Mouse (Mus musculus): ENCODE data around the gene Cab39l. TPM values are rescaled to one million over a fixed set of nuclear protein-coding genes. Genes with fewer than 3 reads are reported as not detected.
"Not testable (repeated sequence)": the region's sequence is repeated elsewhere in the genome, so short reads cannot be mapped to it uniquely, and the experiment has no call there.

Gene Cab39l
- polyA plus RNA-seq (2015; fragmentation: Nextera tagmentation; extraction: Ambion mirVana) = 28.1 and 30.2 TPM in 2 replicates

GRCm38 (mm10) chr14:59440558-59441471, at the start of gene Cab39l, which contains the start of gene Setdb2:
Cab39l (plus strand) TSS chr14:59440972.
Setdb2 (minus strand) TSS chr14:59440884.
- Histone ChIP-seq H3K36me3 (ENCODE audit: poor library complexity, severe bottlenecking) (no peaks in the 10 kb centered on the region), H3K27ac (peak within 1 kb of the TSS; percentile 71), H3K27me3 (no peaks in the 10 kb centered on the region), H3K4me2 (peak within 1 kb of the TSS; percentile 67), H3K4me1 (peaks cover 13% of the 10 kb centered on the region; the same call in 1 of the 2 replicates), H3K9ac (peak within 1 kb of the TSS; percentile 83), H3K4me3 (peak within 1 kb of the TSS; percentile 69), H3K9me3 (replicated peaks) (no peaks in the 10 kb centered on the region)
- under 1% methylated on average over 66 of the region's 66 CpGs for WGBS
- ATAC-seq = peak; percentile 100

GRCm38 (mm10) chr14:59395281-59395680, 45.5 kb upstream of the Cab39l start, which contains the start of gene Phf11c:
Phf11c (minus strand) TSS chr14:59395381.
- Histone ChIP-seq H3K27me3 (no peaks in the 10 kb centered on the region), H3K4me1 (no peaks in the 10 kb centered on the region), H3K36me3 (ENCODE audit: poor library complexity, severe bottlenecking) (no peaks in the 10 kb centered on the region), H3K4me2 (no peak within 1 kb of the TSS), H3K9me3 (replicated peaks) (no peaks in the 10 kb centered on the region), H3K4me3 (no peak within 1 kb of the TSS), H3K9ac (no peak within 1 kb of the TSS), H3K27ac (no peak within 1 kb of the TSS)
- no peak for ATAC-seq
- 88% methylated on average over 3 of the region's 3 CpGs for WGBS

DNA sequence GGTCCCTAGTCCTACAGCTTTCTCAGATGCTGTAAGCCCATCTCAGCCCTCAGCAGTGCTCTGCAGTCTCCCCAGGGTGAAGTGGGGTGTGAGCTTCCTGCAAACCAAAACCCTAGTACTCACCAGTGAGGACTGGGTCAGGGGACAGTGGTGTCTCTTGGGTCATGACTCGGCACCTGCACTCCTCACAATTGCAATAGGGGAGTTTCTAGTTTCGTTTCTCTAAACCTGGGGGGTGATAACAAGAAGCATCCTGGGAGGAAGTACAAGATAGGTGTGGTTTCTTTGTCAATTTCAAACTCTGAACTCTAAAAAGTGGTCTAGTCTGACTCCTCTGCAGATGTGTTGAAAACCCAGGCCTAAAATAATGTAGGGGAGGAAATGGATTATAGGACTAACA, 43.8 kb upstream of the Cab39l start:
- no peaks in the 10 kb centered on the region for H3K9me3 ChIP-seq (replicated peaks)
- no peaks in the 10 kb centered on the region for H3K36me3 ChIP-seq (ENCODE audit: poor library complexity, severe bottlenecking)
- no peaks in the 10 kb centered on the region for H3K4me1 ChIP-seq
- ATAC-seq = no peak
- no peaks in the 10 kb centered on the region for H3K27me3 ChIP-seq
- no peak overlapping the region for H3K9ac ChIP-seq
- no peak overlapping the region for H3K4me3 ChIP-seq
- no peak overlapping the region for H3K4me2 ChIP-seq
- 89% methylated on average over 2 of the region's 2 CpGs for WGBS
- no peak overlapping the region for H3K27ac ChIP-seq

- not testable (repeated sequence) for ATAC-seq
- 95% methylated on average over 2 of the region's 2 CpGs for WGBS
Measured at GRCm38 (mm10) chr14:59414979-59415378, 25.8 kb upstream of the Cab39l start.

DNA sequence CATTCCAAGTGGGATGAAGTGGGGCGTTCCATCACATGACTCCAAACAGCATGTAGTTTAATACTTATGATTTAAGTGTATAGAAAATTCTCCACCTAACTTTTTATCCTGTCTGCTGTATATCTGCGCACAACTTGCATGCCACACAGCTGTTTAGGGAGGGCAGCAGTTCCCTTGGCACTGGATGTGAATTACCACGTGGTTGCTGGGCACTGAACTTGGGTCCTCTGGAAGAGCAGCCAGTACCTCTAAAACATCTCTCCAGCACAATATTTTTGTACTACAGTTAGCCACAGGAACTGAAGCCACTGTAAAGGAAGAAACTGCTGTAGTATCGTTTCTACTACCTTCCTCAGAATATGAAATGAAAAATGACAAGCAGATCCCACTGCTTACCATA, 22.6 kb upstream of the Cab39l start:
- no peak overlapping the region for H3K27ac ChIP-seq
- 93% methylated on average over 4 of the region's 4 CpGs for WGBS
- H3K4me3 ChIP-seq = no peak overlapping the region
- no peak overlapping the region for H3K4me2 ChIP-seq
- H3K36me3 ChIP-seq (ENCODE audit: poor library complexity, severe bottlenecking) = peaks cover 18% of the 10 kb centered on the region
- H3K9me3 ChIP-seq (replicated peaks) = no peaks in the 10 kb centered on the region
- no peak overlapping the region for H3K9ac ChIP-seq
- no peaks in the 10 kb centered on the region for H3K27me3 ChIP-seq
- H3K4me1 ChIP-seq = no peaks in the 10 kb centered on the region
- no peak for ATAC-seq

More at GRCm38 (mm10) chr14:59414979-59415378, 25.8 kb upstream of the Cab39l start:
- peaks cover 18% of the 10 kb centered on the region for H3K36me3 ChIP-seq (ENCODE audit: poor library complexity, severe bottlenecking)
- not testable (repeated sequence) for H3K4me1 ChIP-seq; H3K4me3 ChIP-seq; H3K9me3 ChIP-seq (replicated peaks); H3K9ac ChIP-seq; H3K27ac ChIP-seq; H3K27me3 ChIP-seq; H3K4me2 ChIP-seq

DNA sequence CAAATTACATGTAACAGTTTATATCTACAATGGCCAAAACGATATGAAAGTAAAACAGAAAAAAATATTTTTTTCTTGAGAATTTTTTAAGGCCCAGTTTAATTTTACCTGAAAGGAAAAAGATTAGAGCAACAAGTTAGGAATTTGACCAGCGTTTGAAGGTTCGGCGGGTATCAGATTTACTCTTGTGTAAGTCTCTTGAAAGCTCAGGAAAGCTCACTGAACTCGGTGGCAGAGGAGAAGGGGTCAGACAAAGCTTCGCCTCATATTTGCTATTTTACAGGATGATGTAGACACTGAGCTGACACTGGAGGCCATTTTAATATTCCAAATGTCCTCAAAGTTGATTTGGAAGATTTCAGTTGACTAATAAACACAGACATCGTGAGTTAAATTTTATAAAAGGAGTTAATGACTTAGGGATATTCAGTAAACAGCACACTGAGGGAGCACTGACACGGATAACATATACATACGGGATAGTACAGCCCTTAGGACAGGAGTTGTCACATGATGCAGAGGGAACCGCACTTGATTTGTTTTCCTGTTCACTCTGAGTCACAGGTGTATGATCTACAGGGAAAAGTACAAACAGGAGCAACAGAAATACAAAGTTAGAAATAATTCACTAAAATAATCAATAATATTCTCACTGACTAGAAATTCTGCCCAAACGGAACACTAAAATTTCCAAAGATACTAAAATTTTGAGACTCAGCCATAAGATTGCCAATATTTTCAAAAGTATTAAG, 17.7 kb upstream of the Cab39l start:
- no peaks in the 10 kb centered on the region for H3K9me3 ChIP-seq (replicated peaks)
- H3K27ac ChIP-seq = no peak overlapping the region
- no peaks in the 10 kb centered on the region for H3K4me1 ChIP-seq
- 0 out of 2 replicates have a peak, but pooled peaks cover 3% of the 10 kb centered on the region for H3K36me3 ChIP-seq (ENCODE audit: poor library complexity, severe bottlenecking)
- WGBS = 91% methylated on average over 11 of the region's 11 CpGs
- H3K4me3 ChIP-seq = no peak overlapping the region
- H3K27me3 ChIP-seq = no peaks in the 10 kb centered on the region
- no peak overlapping the region for H3K9ac ChIP-seq
- no peak for ATAC-seq
- no peak overlapping the region for H3K4me2 ChIP-seq

- ATAC-seq = no peak
- WGBS = 83% methylated on average over 1 of the region's 1 CpGs
- H3K27me3 ChIP-seq = no peaks in the 10 kb centered on the region
Measured at GRCm38 (mm10) chr14:59430556-59430955, 10.2 kb upstream of the Cab39l start.

DNA sequence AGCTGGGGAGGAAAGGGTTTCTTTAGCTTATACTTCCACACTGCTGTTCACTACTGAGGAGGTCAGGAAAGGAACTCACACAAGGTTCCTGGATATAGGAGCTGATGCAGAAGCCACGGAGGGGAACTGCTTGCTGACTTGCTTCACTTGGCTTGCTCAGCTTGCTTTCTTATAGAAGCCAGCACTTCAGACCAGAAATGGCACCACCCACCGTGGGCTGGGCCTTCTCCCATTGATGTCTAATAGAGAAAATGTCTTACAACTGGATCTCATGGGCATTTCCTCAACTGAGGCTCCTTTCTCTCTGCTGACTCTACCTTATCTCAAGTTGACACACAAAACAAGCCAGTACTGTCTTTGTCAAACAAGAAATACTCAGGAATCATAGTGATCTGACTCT, 6.9 kb upstream of the Cab39l start:
- H3K4me1 ChIP-seq = no peaks in the 10 kb centered on the region; the same call in 1 of the 2 replicates
- no peak for ATAC-seq

More at GRCm38 (mm10) chr14:59430556-59430955, 10.2 kb upstream of the Cab39l start:
- H3K9ac ChIP-seq = no peak overlapping the region
- no peak overlapping the region for H3K27ac ChIP-seq
- no peaks in the 10 kb centered on the region for H3K4me1 ChIP-seq
- H3K9me3 ChIP-seq (replicated peaks) = no peaks in the 10 kb centered on the region
- no peaks in the 10 kb centered on the region for H3K36me3 ChIP-seq (ENCODE audit: poor library complexity, severe bottlenecking)
- H3K4me3 ChIP-seq = no peak overlapping the region
- no peak overlapping the region for H3K4me2 ChIP-seq

GRCm38 (mm10) chr14:59435206-59435605, 5.6 kb upstream of the Cab39l start:
- no peaks in the 10 kb centered on the region for H3K36me3 ChIP-seq (ENCODE audit: poor library complexity, severe bottlenecking)
- no peak overlapping the region for H3K27ac ChIP-seq
- H3K4me1 ChIP-seq = peaks cover 12% of the 10 kb centered on the region; the same call in 1 of the 2 replicates

More for the DNA sequence above, 6.9 kb upstream of the Cab39l start:
- no peaks in the 10 kb centered on the region for H3K9me3 ChIP-seq (replicated peaks)
- no peak overlapping the region for H3K4me3 ChIP-seq
- no peaks in the 10 kb centered on the region for H3K27me3 ChIP-seq
- H3K36me3 ChIP-seq (ENCODE audit: poor library complexity, severe bottlenecking) = no peaks in the 10 kb centered on the region
- H3K4me2 ChIP-seq = no peak overlapping the region
- 65% methylated on average over 2 of the region's 2 CpGs for WGBS
- H3K9ac ChIP-seq = no peak overlapping the region
- H3K27ac ChIP-seq = no peak overlapping the region

DNA sequence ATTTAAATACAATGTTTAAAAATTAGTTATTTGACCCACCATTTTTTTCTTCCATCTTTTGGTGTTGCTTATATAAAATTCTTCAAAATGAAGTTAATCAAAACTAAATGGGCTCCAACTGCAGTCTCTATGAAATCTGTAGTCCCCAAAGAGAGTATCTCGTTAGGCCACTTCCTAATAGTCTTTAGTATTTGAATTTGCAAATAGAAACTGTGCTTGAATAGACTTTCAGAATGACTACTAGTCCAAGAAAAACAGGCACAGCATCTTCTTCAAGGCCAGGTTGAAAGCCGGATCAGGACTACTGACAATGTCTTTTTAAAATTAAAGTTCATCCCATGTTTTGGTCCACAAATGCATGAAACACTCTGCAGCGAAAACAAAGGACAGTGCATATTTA, 3.4 kb upstream of the Cab39l start:
- no peak for ATAC-seq
- Histone ChIP-seq H3K27me3 (no peaks in the 10 kb centered on the region), H3K9ac (no peak overlapping the region), H3K27ac (no peak overlapping the region), H3K4me2 (no peak overlapping the region), H3K4me3 (no peak overlapping the region), H3K9me3 (replicated peaks) (no peaks in the 10 kb centered on the region), H3K4me1 (peaks cover 13% of the 10 kb centered on the region; the same call in 1 of the 2 replicates), H3K36me3 (ENCODE audit: poor library complexity, severe bottlenecking) (no peaks in the 10 kb centered on the region)
- WGBS = 75% methylated on average over 3 of the region's 3 CpGs

More at GRCm38 (mm10) chr14:59435206-59435605, 5.6 kb upstream of the Cab39l start:
- Histone ChIP-seq H3K4me2 (no peak overlapping the region), H3K4me3 (no peak overlapping the region), H3K9ac (no peak overlapping the region), H3K27me3 (no peaks in the 10 kb centered on the region), H3K9me3 (replicated peaks) (no peaks in the 10 kb centered on the region)
- no peak for ATAC-seq

- no peak for ATAC-seq
- Histone ChIP-seq H3K4me2 (no peak overlapping the region), H3K4me1 (peaks cover 13% of the 10 kb centered on the region; the same call in 1 of the 2 replicates), H3K9me3 (replicated peaks) (no peaks in the 10 kb centered on the region), H3K27me3 (no peaks in the 10 kb centered on the region), H3K9ac (no peak overlapping the region), H3K27ac (no peak overlapping the region), H3K4me3 (no peak overlapping the region), H3K36me3 (ENCODE audit: poor library complexity, severe bottlenecking) (no peaks in the 10 kb centered on the region)
- 94% methylated on average over 2 of the region's 2 CpGs for WGBS
Measured at GRCm38 (mm10) chr14:59438505-59438904, 2.3 kb upstream of the Cab39l start.

- Histone ChIP-seq H3K9ac (peak overlapping the region; percentile 83), H3K4me1 (peaks cover 13% of the 10 kb centered on the region; the same call in 1 of the 2 replicates)
- WGBS = 21% methylated on average over 7 of the region's 7 CpGs
Measured at GRCm38 (mm10) chr14:59440039-59440438, 733 bp upstream of the Cab39l start.

More at GRCm38 (mm10) chr14:59440039-59440438, 733 bp upstream of the Cab39l start:
- Histone ChIP-seq H3K4me2 (peak overlapping the region; percentile 67), H3K27ac (no peak overlapping the region), H3K4me3 (peak overlapping the region; percentile 69), H3K9me3 (replicated peaks) (no peaks in the 10 kb centered on the region), H3K27me3 (no peaks in the 10 kb centered on the region), H3K36me3 (ENCODE audit: poor library complexity, severe bottlenecking) (no peaks in the 10 kb centered on the region)
- no peak for ATAC-seq

All from forebrain, embryonic 13.5 days (tissue).